Mouse (Mus musculus) stomach, embryonic 16.5 days (tissue): ENCODE results near the gene Fam168a. TPM values are rescaled to one million over a fixed set of nuclear protein-coding genes. Genes with fewer than 3 reads are reported as not detected.
"Not testable (repeated sequence)": the region's sequence is repeated elsewhere in the genome, so short reads cannot be mapped to it uniquely, and the experiment has no call there.

Experiments used
- ATAC-seq: fragments of 200-750 bp; cut with Nextera tagmentation; 2 replicates; pipeline ENCODE4 v1.8.0; 2017; ENCODE audit warnings: moderate number of reproducible peaks, moderate TSS enrichment; ENCODE audit not compliant: insufficient read depth, low FRiP score
- H3K27ac ChIP-seq: fragments of 300-500 bp; sonication (generic); 2 replicates; pipeline ENCODE4 v1.5.1; 2014; ENCODE audit warnings: low read length
- H3K27me3 ChIP-seq: fragments of 300-500 bp; sonication (generic); 2 replicates; pipeline ENCODE4 v1.6.1; 2014; ENCODE audit warnings: low read length, control low read depth, mixed read lengths; ENCODE audit not compliant: control insufficient read depth, insufficient read depth
- H3K36me3 ChIP-seq: fragments of 300-500 bp; sonication (generic); 2 replicates; pipeline ENCODE4 v1.6.1; 2014; ENCODE audit warnings: low read length; ENCODE audit not compliant: control insufficient read depth, insufficient read depth
- H3K4me1 ChIP-seq: fragments of 300-500 bp; sonication (generic); 2 replicates; pipeline ENCODE4 v1.6.1; 2014; ENCODE audit warnings: low read length, control low read depth, mixed read lengths; ENCODE audit not compliant: control insufficient read depth, insufficient read depth
- H3K4me2 ChIP-seq: fragments of 300-500 bp; sonication (generic); 2 replicates; pipeline ENCODE4 v1.6.1; 2014; ENCODE audit warnings: low read depth, low read length, mixed read lengths
- H3K4me3 ChIP-seq: fragments of 300-500 bp; sonication (generic); replicated peaks from 2 replicates; pipeline ENCODE4 v1.5.1; 2014; ENCODE audit warnings: mild to moderate bottlenecking, low read length
- H3K9ac ChIP-seq: fragments of 300-500 bp; sonication (generic); 2 replicates; pipeline ENCODE4 v1.6.1; 2014; ENCODE audit warnings: low read length
- H3K9me3 ChIP-seq: fragments of 300-500 bp; sonication (generic); replicated peaks from 2 replicates; pipeline ENCODE4 v1.6.1; 2016; ENCODE audit warnings: low read length, control low read depth; ENCODE audit not compliant: control insufficient read depth
- WGBS: fragments of 180-500 bp; shearing (Covaris S2); extraction: QIAGEN DNeasy Blood & Tissue Kit; methylation state at CpG from one replicate; pipeline ENCODE4 v1.1.7; 2014; 5-methylcytosine and 5-hydroxymethylcytosine counted together
- polyA plus RNA-seq: library from polyadenylated mRNA; unstranded; fragments of >200 nt; fragmentation: Nextera tagmentation; extraction: Ambion mirVana; gene quantifications from 2 replicates; pipeline ENCODE4 v1.2.1, GENCODE M21; 2015

The Fam168a gene
- polyA plus RNA-seq, 1 experiment from 2014 or later = 35.7 TPM

DNA sequence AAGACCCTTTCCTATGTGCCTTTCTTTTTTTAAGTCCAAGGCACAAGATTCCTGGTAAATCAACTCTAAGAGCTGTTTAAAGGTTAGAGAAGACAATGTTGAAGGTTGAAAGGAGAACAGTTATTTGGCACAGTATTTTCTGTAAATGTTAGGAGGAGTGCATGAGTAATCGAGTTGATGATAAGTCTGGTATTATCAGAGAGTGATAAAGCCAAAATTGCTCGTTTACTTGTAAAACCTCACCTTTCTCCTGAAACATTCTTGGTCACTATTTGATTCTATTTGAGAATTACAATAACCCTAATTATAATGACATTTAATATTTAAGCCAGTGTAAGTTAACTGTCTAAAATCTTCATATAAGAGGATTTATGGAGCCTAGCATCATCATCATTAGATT is 23.3 kb downstream of the Fam168a start:
- Histone ChIP-seq H3K9me3 (no peaks in the 10 kb centered on the region), H3K4me2 (no peak overlapping the region), H3K4me3 (no peak overlapping the region), H3K36me3 (no peaks in the 10 kb centered on the region), H3K4me1 (peaks cover 11% of the 10 kb centered on the region), H3K27ac (no peak overlapping the region), H3K27me3 (no peaks in the 10 kb centered on the region), H3K9ac (no peak overlapping the region)
- no peak for ATAC-seq
- 57% methylated on average over 2 of the region's 2 CpGs for WGBS

DNA sequence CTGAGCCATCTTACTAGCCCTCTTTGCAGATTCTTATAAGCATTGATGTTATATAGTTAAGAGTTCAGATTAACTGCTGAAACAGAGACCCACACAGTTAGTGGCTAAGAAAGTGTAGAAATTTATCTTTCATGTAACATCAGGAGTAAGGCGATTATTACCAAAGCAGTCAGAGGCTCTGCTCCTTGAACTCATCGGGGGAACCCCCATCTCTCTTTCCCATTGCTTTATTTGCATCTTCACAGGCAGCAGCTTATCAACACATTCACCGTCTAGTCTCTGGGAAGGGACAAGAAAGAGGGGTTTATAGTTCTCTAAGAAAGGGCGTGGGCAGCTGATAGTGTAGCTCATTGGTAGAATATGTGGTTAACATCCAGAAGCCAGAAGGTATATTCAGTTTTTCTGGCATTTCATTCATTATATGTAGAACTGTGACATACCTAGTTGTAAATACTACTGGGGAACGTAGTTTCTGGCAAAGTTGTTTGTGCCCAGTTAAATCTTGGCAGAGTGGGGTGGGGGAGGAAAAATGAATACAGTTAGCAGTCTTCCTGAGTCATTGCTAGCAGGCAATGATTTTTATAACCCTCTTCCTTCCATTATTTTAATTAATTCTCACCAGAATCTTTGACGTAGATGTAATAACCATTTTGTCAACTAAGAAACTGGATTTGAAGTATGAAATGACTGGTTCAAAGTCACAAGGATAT is 26.1 kb downstream of the Fam168a start:
- 37% methylated on average over 6 of the region's 6 CpGs for WGBS

DNA sequence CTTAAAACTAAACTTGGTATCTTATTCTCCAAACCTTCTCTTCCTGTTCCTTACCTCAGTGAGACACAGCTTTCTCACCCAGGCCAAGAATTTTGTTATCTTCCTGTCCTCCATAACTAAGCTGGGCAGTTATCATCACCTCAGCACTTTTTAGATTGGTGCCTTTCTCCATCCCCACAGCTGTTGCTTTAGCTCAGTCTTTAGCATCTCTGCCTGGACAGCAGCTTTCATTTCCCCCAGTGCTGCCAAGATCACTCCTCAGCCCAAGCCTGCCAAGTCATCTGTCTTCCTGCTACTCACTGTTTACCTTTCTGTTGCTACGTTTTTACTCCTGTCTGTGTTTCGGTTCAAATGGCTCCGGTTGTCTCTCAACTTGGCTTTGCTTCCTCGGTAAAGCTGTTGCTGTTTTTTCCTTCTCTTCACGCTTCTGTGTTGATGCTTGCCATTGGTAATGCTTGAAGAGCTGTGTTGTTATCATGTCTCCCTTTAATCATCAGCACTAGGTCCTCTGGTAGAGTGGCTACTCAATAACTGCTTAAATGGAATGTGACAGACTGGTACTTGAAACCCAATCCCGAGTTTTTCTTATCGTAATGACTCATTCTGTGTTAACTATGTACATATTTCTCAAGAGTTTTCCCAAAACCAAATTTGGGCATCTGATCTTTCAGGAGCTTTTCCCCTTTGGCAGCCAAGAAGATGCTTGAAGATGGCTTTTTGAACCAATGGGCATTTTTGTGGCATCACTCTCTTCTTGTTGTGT is 26.8 kb downstream of the Fam168a start:
- ATAC-seq = peak; percentile 81; the same call in 1 of the 2 replicates
- Histone ChIP-seq H3K36me3 (no peaks in the 10 kb centered on the region), H3K27me3 (no peaks in the 10 kb centered on the region), H3K9me3 (no peaks in the 10 kb centered on the region), H3K9ac (no peak overlapping the region), H3K27ac (peak overlapping the region; percentile 10; the same call in 1 of the 2 replicates), H3K4me2 (peak overlapping the region; percentile 22; the same call in 1 of the 2 replicates), H3K4me3 (no peak overlapping the region), H3K4me1 (peaks cover 13% of the 10 kb centered on the region)
- 8% methylated on average over 7 of the region's 7 CpGs for WGBS

More for the DNA sequence above, 26.1 kb downstream of the Fam168a start:
- no peak overlapping the region for H3K27ac ChIP-seq
- no peak for ATAC-seq
- no peak overlapping the region for H3K9ac ChIP-seq
- H3K27me3 ChIP-seq = no peaks in the 10 kb centered on the region
- no peaks in the 10 kb centered on the region for H3K9me3 ChIP-seq
- H3K36me3 ChIP-seq = no peaks in the 10 kb centered on the region
- no peak overlapping the region for H3K4me3 ChIP-seq
- H3K4me1 ChIP-seq = peaks cover 11% of the 10 kb centered on the region
- H3K4me2 ChIP-seq = no peak overlapping the region; the same call in 1 of the 2 replicates

GRCm38 (mm10) chr7:100734201-100734600 is 27.8 kb downstream of the Fam168a start:
- no peak for ATAC-seq
- Histone ChIP-seq H3K4me2 (no peak overlapping the region), H3K4me3 (no peak overlapping the region), H3K9ac (no peak overlapping the region), H3K27me3 (no peaks in the 10 kb centered on the region), H3K4me1 (peaks cover 13% of the 10 kb centered on the region), H3K9me3 (no peaks in the 10 kb centered on the region), H3K27ac (no peak overlapping the region), H3K36me3 (no peaks in the 10 kb centered on the region)
- WGBS = 52% methylated on average over 6 of the region's 6 CpGs

- peaks cover 13% of the 10 kb centered on the region for H3K4me1 ChIP-seq
- not testable (repeated sequence) for H3K27me3 ChIP-seq, H3K9me3 ChIP-seq, H3K27ac ChIP-seq, ATAC-seq, H3K9ac ChIP-seq, H3K4me3 ChIP-seq, H3K4me2 ChIP-seq, H3K36me3 ChIP-seq
- WGBS = 79% methylated on average over 2 of the region's 2 CpGs
Observed at GRCm38 (mm10) chr7:100734905-100735304, 28.5 kb downstream of the Fam168a start.

- Histone ChIP-seq H3K9me3 (no peaks in the 10 kb centered on the region), H3K4me1 (peaks cover 18% of the 10 kb centered on the region), H3K4me2 (no peak overlapping the region), H3K9ac (no peak overlapping the region), H3K4me3 (no peak overlapping the region), H3K36me3 (no peaks in the 10 kb centered on the region), H3K27me3 (no peaks in the 10 kb centered on the region), H3K27ac (no peak overlapping the region)
- ATAC-seq = no peak
- 62% methylated on average over 3 of the region's 3 CpGs for WGBS
Observed at GRCm38 (mm10) chr7:100736131-100736530, 29.7 kb downstream of the Fam168a start.

GRCm38 (mm10) chr7:100744372-100744771 is 37.9 kb downstream of the Fam168a start:
- Histone ChIP-seq H3K9ac (no peak overlapping the region), H3K4me3 (no peak overlapping the region), H3K27ac (peak overlapping the region; percentile 2; the same call in 1 of the 2 replicates), H3K4me1 (peaks cover 10% of the 10 kb centered on the region; the same call in 1 of the 2 replicates), H3K9me3 (no peaks in the 10 kb centered on the region), H3K36me3 (no peaks in the 10 kb centered on the region), H3K4me2 (no peak overlapping the region), H3K27me3 (no peaks in the 10 kb centered on the region)
- WGBS = 56% methylated on average over 2 of the region's 2 CpGs
- no peak for ATAC-seq

GRCm38 (mm10) chr7:100750101-100750500 is 43.7 kb downstream of the Fam168a start:
- H3K36me3 ChIP-seq = no peaks in the 10 kb centered on the region
- H3K4me1 ChIP-seq = no peaks in the 10 kb centered on the region
- H3K9ac ChIP-seq = no peak overlapping the region
- H3K27me3 ChIP-seq = no peaks in the 10 kb centered on the region
- no peak overlapping the region for H3K27ac ChIP-seq
- ATAC-seq = no peak
- no peaks in the 10 kb centered on the region for H3K9me3 ChIP-seq
- WGBS = 53% methylated on average over 2 of the region's 2 CpGs
- H3K4me2 ChIP-seq = no peak overlapping the region
- no peak overlapping the region for H3K4me3 ChIP-seq

DNA sequence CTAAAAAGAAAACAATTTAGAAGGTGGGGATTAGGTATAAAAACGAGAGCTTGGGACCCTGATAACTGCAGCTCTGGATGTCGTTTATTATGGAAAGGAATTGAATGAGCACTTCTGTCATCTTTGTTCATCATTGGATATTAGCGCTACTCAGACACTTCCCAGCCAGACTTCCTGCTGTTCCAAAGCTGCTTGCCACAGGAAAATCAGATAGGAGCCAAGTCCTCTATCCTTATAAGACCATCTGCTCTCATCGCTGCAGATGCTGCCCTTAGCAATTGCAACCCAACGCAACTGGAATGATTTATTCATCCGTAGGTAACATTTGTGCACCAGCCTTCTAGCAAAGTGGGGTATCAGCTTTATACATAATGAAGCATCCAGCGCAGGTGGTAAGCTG is 52.3 kb downstream of the Fam168a start:
- H3K27ac ChIP-seq = no peak overlapping the region
- no peak overlapping the region for H3K9ac ChIP-seq
- no peaks in the 10 kb centered on the region for H3K36me3 ChIP-seq
- ATAC-seq = no peak
- whole genome bisulfite sequencing = 90% methylated on average over 7 of the region's 7 CpGs
- H3K4me1 ChIP-seq = no peaks in the 10 kb centered on the region
- H3K9me3 ChIP-seq = 0 out of 2 replicates have a peak, but pooled peaks cover 4% of the 10 kb centered on the region
- no peak overlapping the region for H3K4me2 ChIP-seq
- no peak overlapping the region for H3K4me3 ChIP-seq
- no peaks in the 10 kb centered on the region for H3K27me3 ChIP-seq
